ENCODE assay signal across 12 mouse cellular contexts in genomic region chr11:113708629-113709213, GRCm38 (mm10). TPM values are rescaled to one million over a fixed set of nuclear protein-coding genes. Genes with fewer than 3 reads are reported as not detected.
A peak's percentile ranks its signal among the peaks of the same experiment; 100 is the strongest.
DNase-seq lines count a peak whose midpoint lies in the region; ATAC-seq and TF ChIP-seq lines count a peak whose summit lies in the region.
"Had no signal": no experiment of that assay in that cellular context is flagged by ENCODE, and none has a peak within 500 bp of the region (broad histone marks: within the 10 kb centered on the region; RNA-seq: fewer than 3 reads in every experiment).

No protein-coding gene starts in this region.

- peaks cover 17% of the 10 kb centered on the region for H3K4me1 ChIP-seq in intestine, embryonic 14.5 days (replicated peaks; ENCODE audit: control insufficient read depth, insufficient read depth, low read length)
- peaks cover 31% of the 10 kb centered on the region for H3K4me1 ChIP-seq in intestine, embryonic 16.5 days (ENCODE audit: control insufficient read depth, insufficient read depth, low read length)
- H3K4me1 ChIP-seq in embryonic facial prominence, embryonic 10.5 days: peaks cover 38% of the 10 kb centered on the region
- H3K4me1 ChIP-seq in stomach, postnatal 0 days (replicated peaks; ENCODE audit: control insufficient read depth, insufficient read depth): peaks cover 5% of the 10 kb centered on the region
- H3K4me1 ChIP-seq in lung, postnatal 0 days (ENCODE audit: insufficient read depth, low read depth, low read length): peaks cover 11% of the 10 kb centered on the region; the same call in 1 of the 2 replicates

- ATAC-seq in intestine, embryonic 14.5 days (replicated peaks; ENCODE audit: low FRiP score, low TSS enrichment, low read depth): no peak
- no peak for ATAC-seq in intestine, embryonic 16.5 days
- ATAC-seq in stomach, postnatal 0 days (ENCODE audit: low FRiP score, low TSS enrichment): peak; percentile 85
- ATAC-seq in lung, postnatal 0 days: no peak

- no peaks in the 10 kb centered on the region for H3K36me3 ChIP-seq in intestine, embryonic 14.5 days (ENCODE audit: control insufficient read depth, insufficient read depth, low read length)
- no peaks in the 10 kb centered on the region for H3K36me3 ChIP-seq in intestine, embryonic 16.5 days (ENCODE audit: control insufficient read depth, insufficient read depth, low read length)
- peaks cover 11% of the 10 kb centered on the region for H3K36me3 ChIP-seq in embryonic facial prominence, embryonic 10.5 days (replicated peaks)
- no peaks in the 10 kb centered on the region for H3K36me3 ChIP-seq in stomach, postnatal 0 days (ENCODE audit: control insufficient read depth, insufficient read depth, low read length)
- H3K36me3 ChIP-seq in lung, postnatal 0 days (ENCODE audit: insufficient read depth, low read length): no peaks in the 10 kb centered on the region
- H3K36me3 ChIP-seq: G1E had no signal

- H3K4me3 ChIP-seq in intestine, embryonic 14.5 days (ENCODE audit: low read depth, low read length): no peak overlapping the region
- H3K4me3 ChIP-seq in intestine, embryonic 16.5 days (ENCODE audit: low read length): no peak overlapping the region
- H3K4me3 ChIP-seq in embryonic facial prominence, embryonic 10.5 days: peak overlapping the region; percentile 36
- H3K4me3 ChIP-seq in stomach, postnatal 0 days (ENCODE audit: low read depth, low read length): no peak overlapping the region
- H3K4me3 ChIP-seq in lung, postnatal 0 days (ENCODE audit: low read depth, low read length): no peak overlapping the region
- H3K4me3 ChIP-seq: megakaryocyte, embryonic 14.5 days; neural tube, embryonic 13.5 days had no signal

- H3K9ac ChIP-seq in intestine, embryonic 14.5 days (ENCODE audit: low read length): no peak overlapping the region
- H3K9ac ChIP-seq in intestine, embryonic 16.5 days (ENCODE audit: low read depth, low read length): no peak overlapping the region
- 0 out of 2 replicates have a peak overlapping the region, but pooled peaks have one; percentile 18 for H3K9ac ChIP-seq in stomach, postnatal 0 days (ENCODE audit: low read length)
- H3K9ac ChIP-seq in lung, postnatal 0 days (replicated peaks; ENCODE audit: low read depth): no peak overlapping the region

- no peak for TF ChIP-seq CTCF in stomach, postnatal 0 days (IDR thresholded peaks at IDR 0.05; ENCODE audit: low read depth)
- TF ChIP-seq CTCF in lung, postnatal 0 days (IDR thresholded peaks at IDR 0.05): no peak

- H3K27me3 ChIP-seq in intestine, embryonic 14.5 days (replicated peaks; ENCODE audit: control insufficient read depth, insufficient read depth, low read length): no peaks in the 10 kb centered on the region
- no peaks in the 10 kb centered on the region for H3K27me3 ChIP-seq in intestine, embryonic 16.5 days (replicated peaks; ENCODE audit: control insufficient read depth, insufficient read depth, low read length)
- peaks cover 32% of the 10 kb centered on the region for H3K27me3 ChIP-seq in embryonic facial prominence, embryonic 10.5 days (replicated peaks; ENCODE audit: low read depth, poor library complexity, severe bottlenecking)
- H3K27me3 ChIP-seq in stomach, postnatal 0 days (ENCODE audit: control insufficient read depth, insufficient read depth, low read length): no peaks in the 10 kb centered on the region
- no peaks in the 10 kb centered on the region for H3K27me3 ChIP-seq in lung, postnatal 0 days (replicated peaks; ENCODE audit: insufficient read depth, low read length)

- TF ChIP-seq EP300 in stomach, postnatal 0 days (optimal IDR thresholded peaks at IDR 0.05): no peak
- TF ChIP-seq EP300 in lung, postnatal 0 days (IDR thresholded peaks at IDR 0.05): no peak

- H3K27ac ChIP-seq in intestine, embryonic 14.5 days (ENCODE audit: low read depth): no peak overlapping the region
- H3K27ac ChIP-seq in intestine, embryonic 16.5 days (ENCODE audit: low read length): no peak overlapping the region
- H3K27ac ChIP-seq in embryonic facial prominence, embryonic 10.5 days (replicated peaks): peak overlapping the region; percentile 87; the same call in 1 of the 2 replicates
- H3K27ac ChIP-seq in stomach, postnatal 0 days (replicated peaks): peak overlapping the region; percentile 70
- H3K27ac ChIP-seq in lung, postnatal 0 days (ENCODE audit: low read length): no peak overlapping the region
- H3K27ac ChIP-seq: neural tube, embryonic 13.5 days had no signal

- no peaks in the 10 kb centered on the region for H3K9me3 ChIP-seq in intestine, embryonic 14.5 days (ENCODE audit: control insufficient read depth, low read length)
- no peaks in the 10 kb centered on the region for H3K9me3 ChIP-seq in intestine, embryonic 16.5 days (ENCODE audit: control insufficient read depth, low read length)
- no peaks in the 10 kb centered on the region for H3K9me3 ChIP-seq in embryonic facial prominence, embryonic 10.5 days
- H3K9me3 ChIP-seq in stomach, postnatal 0 days (ENCODE audit: control insufficient read depth, low read length): no peaks in the 10 kb centered on the region
- H3K9me3 ChIP-seq in lung, postnatal 0 days (ENCODE audit: low read length): no peaks in the 10 kb centered on the region
- H3K9me3 ChIP-seq: G1E; neural tube, embryonic 13.5 days had no signal

- 51% methylated on average over 19 of the region's 19 CpGs for WGBS in intestine, embryonic 14.5 days
- 59% methylated on average over 19 of the region's 19 CpGs for WGBS in intestine, embryonic 16.5 days
- WGBS in embryonic facial prominence, embryonic 10.5 days: 41% methylated on average over 19 of the region's 19 CpGs
- WGBS in stomach, postnatal 0 days: 52% methylated on average over 19 of the region's 19 CpGs
- 73% methylated on average over 19 of the region's 19 CpGs for WGBS in lung, postnatal 0 days

- DNase-seq in intestine, embryonic 14.5 days (ENCODE audit: low spot score): peak; percentile 60
- DNase-seq in thymus, postnatal 36 days: peak; percentile 11 to 23
- DNase-seq in thymus, postnatal 25 days: no peak
- no peak for DNase-seq in embryonic facial prominence, embryonic 10.5 days (ENCODE audit: low spot score)
- peak; percentile 80 for DNase-seq in stomach, postnatal 0 days (ENCODE audit: low spot score)
- DNase-seq in lung, postnatal 0 days (ENCODE audit: low spot score): no peak
- DNase-seq: lung, adult 18-20 months had no signal

- H3K4me2 ChIP-seq in intestine, embryonic 14.5 days (ENCODE audit: low read length): no peak overlapping the region
- H3K4me2 ChIP-seq in intestine, embryonic 16.5 days (ENCODE audit: low read depth, low read length): no peak overlapping the region
- no peak overlapping the region for H3K4me2 ChIP-seq in stomach, postnatal 0 days (replicated peaks; ENCODE audit: low read depth)
- no peak overlapping the region for H3K4me2 ChIP-seq in lung, postnatal 0 days (replicated peaks; ENCODE audit: low read depth, low read length)
- H3K4me2 ChIP-seq: neural tube, embryonic 13.5 days had no signal

RNA-seq across cellular contexts. Expression of gene Cpsf4l, which starts 1.1 kb away (rescaled TPM):
- 0.18 and 0.34 TPM in 2 replicates for polyA plus RNA-seq in intestine, embryonic 14.5 days (2014; fragmentation: Nextera tagmentation; extraction: Ambion mirVana)
- 0.12 and 0.33 TPM in 2 replicates for polyA plus RNA-seq in intestine, embryonic 16.5 days (2015; fragmentation: Nextera tagmentation; extraction: Ambion mirVana)
- 0.34 and 0.69 TPM in 2 replicates for polyA plus RNA-seq in embryonic facial prominence, embryonic 10.5 days (2016; fragmentation: Nextera tagmentation; extraction: Ambion mirVana)
- polyA plus RNA-seq in stomach, postnatal 0 days (2015; fragmentation: Nextera tagmentation; extraction: Ambion mirVana): 0.16 and 0.19 TPM in 2 replicates
- polyA plus RNA-seq in lung, postnatal 0 days (2015; fragmentation: Nextera tagmentation; extraction: Ambion mirVana): 0.17 and 0.25 TPM in 2 replicates
- polyA plus RNA-seq: forebrain, embryonic 14.5 days; G1E had no signal

RNA-seq across cellular contexts. Expression of gene D11Wsu47e, which starts 24.5 kb away (rescaled TPM):
- 22.9 and 23.9 TPM in 2 replicates for polyA plus RNA-seq in intestine, embryonic 14.5 days (2014; fragmentation: Nextera tagmentation; extraction: Ambion mirVana)
- polyA plus RNA-seq in intestine, embryonic 16.5 days (2015; fragmentation: Nextera tagmentation; extraction: Ambion mirVana): 13.8 and 14.5 TPM in 2 replicates
- polyA plus RNA-seq in embryonic facial prominence, embryonic 10.5 days (2016; fragmentation: Nextera tagmentation; extraction: Ambion mirVana): 26.4 and 28.0 TPM in 2 replicates
- 8.7 and 9.7 TPM in 2 replicates for polyA plus RNA-seq in stomach, postnatal 0 days (2015; fragmentation: Nextera tagmentation; extraction: Ambion mirVana)
- 10.3 and 11.9 TPM in 2 replicates for polyA plus RNA-seq in lung, postnatal 0 days (2015; fragmentation: Nextera tagmentation; extraction: Ambion mirVana)

RNA-seq across cellular contexts. Expression of gene Fam104a, which starts 24.8 kb away (rescaled TPM):
- 49.6 and 52.3 TPM in 2 replicates for polyA plus RNA-seq in intestine, embryonic 14.5 days (2014; fragmentation: Nextera tagmentation; extraction: Ambion mirVana)
- polyA plus RNA-seq in intestine, embryonic 16.5 days (2015; fragmentation: Nextera tagmentation; extraction: Ambion mirVana): 40.5 and 41.7 TPM in 2 replicates
- polyA plus RNA-seq in embryonic facial prominence, embryonic 10.5 days (2016; fragmentation: Nextera tagmentation; extraction: Ambion mirVana): 53.4 and 57.6 TPM in 2 replicates
- 34.2 and 34.3 TPM in 2 replicates for polyA plus RNA-seq in stomach, postnatal 0 days (2015; fragmentation: Nextera tagmentation; extraction: Ambion mirVana)
- polyA plus RNA-seq in lung, postnatal 0 days (2015; fragmentation: Nextera tagmentation; extraction: Ambion mirVana): 41.3 and 44.1 TPM in 2 replicates

RNA-seq across cellular contexts. Expression of gene Cdc42ep4, which starts 43.0 kb away (rescaled TPM):
- polyA plus RNA-seq in intestine, embryonic 14.5 days (2014; fragmentation: Nextera tagmentation; extraction: Ambion mirVana): 46.8 and 52.0 TPM in 2 replicates
- polyA plus RNA-seq in intestine, embryonic 16.5 days (2015; fragmentation: Nextera tagmentation; extraction: Ambion mirVana): 59.0 and 60.3 TPM in 2 replicates
- polyA plus RNA-seq in embryonic facial prominence, embryonic 10.5 days (2016; fragmentation: Nextera tagmentation; extraction: Ambion mirVana): 117 TPM in 2 replicates
- 28.9 and 30.6 TPM in 2 replicates for polyA plus RNA-seq in stomach, postnatal 0 days (2015; fragmentation: Nextera tagmentation; extraction: Ambion mirVana)
- 92.8 and 116 TPM in 2 replicates for polyA plus RNA-seq in lung, postnatal 0 days (2015; fragmentation: Nextera tagmentation; extraction: Ambion mirVana)

RNA-seq across cellular contexts. Expression of gene Slc39a11, which starts 58.8 kb away (rescaled TPM):
- 24.0 and 24.4 TPM in 2 replicates for polyA plus RNA-seq in intestine, embryonic 14.5 days (2014; fragmentation: Nextera tagmentation; extraction: Ambion mirVana)
- polyA plus RNA-seq in intestine, embryonic 16.5 days (2015; fragmentation: Nextera tagmentation; extraction: Ambion mirVana): 52.8 and 56.5 TPM in 2 replicates
- 17.0 and 17.2 TPM in 2 replicates for polyA plus RNA-seq in embryonic facial prominence, embryonic 10.5 days (2016; fragmentation: Nextera tagmentation; extraction: Ambion mirVana)
- polyA plus RNA-seq in stomach, postnatal 0 days (2015; fragmentation: Nextera tagmentation; extraction: Ambion mirVana): 56.6 and 58.0 TPM in 2 replicates
- polyA plus RNA-seq in lung, postnatal 0 days (2015; fragmentation: Nextera tagmentation; extraction: Ambion mirVana): 14.3 and 15.1 TPM in 2 replicates

Comparison
In these comparisons a context has a peak if more than half of its experiments do, and no peak if none do; other contexts are left out.
1. DNase-seq: peak in intestine, embryonic 14.5 days (single experiment), thymus, postnatal 36 days (2 of 2) and stomach, postnatal 0 days (single experiment); none in thymus, postnatal 25 days (single experiment), embryonic facial prominence, embryonic 10.5 days (single experiment) and lung, postnatal 0 days (single experiment).
2. H3K27ac ChIP-seq: peak in embryonic facial prominence, embryonic 10.5 days (single experiment) and stomach, postnatal 0 days (single experiment); none in intestine, embryonic 14.5 days (single experiment), intestine, embryonic 16.5 days (single experiment) and lung, postnatal 0 days (single experiment).